Mouse (Mus musculus): ENCODE measurements at regions not wholly inside any gene's neighbourhood (a gene's known extent, or its start where the extent isn't known, plus 50 kb on each side); places are given as distances from the start of the nearest gene placed in this dataset.

DNA sequence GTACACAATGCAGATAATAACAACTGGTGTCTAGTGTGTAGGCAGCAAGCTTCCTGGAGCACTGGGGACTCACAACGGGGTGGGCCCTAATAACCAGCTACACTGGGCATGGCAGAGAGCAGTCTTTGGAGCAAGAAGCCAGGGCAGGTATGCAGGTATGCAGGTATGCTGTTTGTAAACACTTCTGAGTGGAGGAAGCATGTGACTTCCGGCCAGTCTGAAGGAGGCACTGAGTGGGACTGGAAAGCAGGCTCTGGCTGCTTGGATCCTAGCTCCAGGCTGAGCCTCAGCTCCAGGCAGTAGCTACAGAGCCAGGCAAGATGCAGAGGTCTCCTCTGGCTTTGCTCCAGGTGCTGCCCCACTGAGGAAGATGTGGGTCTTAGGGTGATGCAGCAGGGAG lies 129.9 kb downstream of the 2410131K14Rik start:
- H3K4me1 ChIP-seq (ENCODE audit: control insufficient read depth in 1 of 2, insufficient read depth in 2 of 2, low read length in 2 of 2) = 0 out of 4 replicates have a peak, but pooled peaks cover 0 to 3% of the 10 kb centered on the region in 2 experiments
- TF ChIP-seq POLR2A (IDR thresholded peaks at IDR 0.05; ENCODE audit: control insufficient read depth in 1 of 2, insufficient read depth in 1 of 2, low read depth in 1 of 2, low read length in 2 of 2, poor library complexity in 1 of 2) (no peak), POLR2AphosphoS5 (IDR thresholded peaks at IDR 0.05; ENCODE audit: borderline replicate concordance, low read depth, low read length) (no peak), MYC (IDR thresholded peaks at IDR 0.05; ENCODE audit: low read depth, low read length) (no peak), ZNF384 (IDR thresholded peaks at IDR 0.05; ENCODE audit: low read depth, low read length) (no peak), MAZ (IDR thresholded peaks at IDR 0.05; ENCODE audit: low read depth, low read length) (no peak)
- no peaks in the 10 kb centered on the region for H3K27me3 ChIP-seq (ENCODE audit: control insufficient read depth in 1 of 2, insufficient read depth in 2 of 2, low read length in 2 of 2)
- H3K9ac ChIP-seq (ENCODE audit: control insufficient read depth, low read depth, low read length, poor library complexity, severe bottlenecking) = no peak overlapping the region
- H3K27ac ChIP-seq (ENCODE audit: control insufficient read depth, low read depth, low read length) = no peak overlapping the region
- no peak for DNase-seq (ENCODE audit: low read depth, low spot score)
- H3K79me2 ChIP-seq (ENCODE audit: control insufficient read depth, insufficient read depth, low read length, poor library complexity) = no peaks in the 10 kb centered on the region
- H3K4me3 ChIP-seq (ENCODE audit: control insufficient read depth in 1 of 2, insufficient read depth in 1 of 2, low read depth in 2 of 2, low read length in 2 of 2) = no peak overlapping the region
- H3K9me3 ChIP-seq (replicated peaks; ENCODE audit: insufficient read depth, low read length) = no peaks in the 10 kb centered on the region
- H3K36me3 ChIP-seq (ENCODE audit: control insufficient read depth in 1 of 2, insufficient read depth in 2 of 2, low read length in 2 of 2) = no peaks in the 10 kb centered on the region

DNA sequence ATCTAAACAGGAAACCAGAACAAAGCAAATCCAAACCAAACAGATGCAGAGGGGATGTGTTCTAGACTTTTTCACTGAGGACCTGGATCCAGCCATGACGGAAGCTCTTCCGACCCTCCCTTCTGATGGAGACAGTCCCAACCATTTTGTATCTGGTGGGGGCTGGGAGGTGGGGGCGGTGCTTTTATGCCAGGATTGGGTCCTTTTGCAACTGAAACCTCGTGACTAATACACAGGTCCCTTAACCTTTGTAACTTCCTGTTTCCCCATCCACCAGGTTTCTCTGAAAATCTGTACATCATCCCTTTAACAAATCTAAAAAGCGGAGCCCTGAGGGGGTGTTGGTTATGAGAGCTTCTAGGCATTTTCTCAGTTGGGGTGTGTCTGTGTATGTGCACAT lies 130.9 kb downstream of the 2410131K14Rik start:
- Histone ChIP-seq H3K9ac (ENCODE audit: control insufficient read depth, low read depth, low read length, poor library complexity, severe bottlenecking) (no peak overlapping the region), H3K79me2 (ENCODE audit: control insufficient read depth, insufficient read depth, low read length, poor library complexity) (no peaks in the 10 kb centered on the region), H3K4me1 (ENCODE audit: control insufficient read depth in 1 of 2, insufficient read depth in 2 of 2, low read length in 2 of 2) (0 out of 4 replicates have a peak, but pooled peaks cover 0 to 3% of the 10 kb centered on the region in 2 experiments), H3K27ac (ENCODE audit: control insufficient read depth, low read depth, low read length) (no peak overlapping the region), H3K27me3 (ENCODE audit: control insufficient read depth in 1 of 2, insufficient read depth in 2 of 2, low read length in 2 of 2) (no peaks in the 10 kb centered on the region), H3K9me3 (replicated peaks; ENCODE audit: insufficient read depth, low read length) (no peaks in the 10 kb centered on the region), H3K36me3 (ENCODE audit: control insufficient read depth in 1 of 2, insufficient read depth in 2 of 2, low read length in 2 of 2) (no peaks in the 10 kb centered on the region), H3K4me3 (ENCODE audit: control insufficient read depth in 1 of 2, insufficient read depth in 1 of 2, low read depth in 2 of 2, low read length in 2 of 2) (no peak overlapping the region)
- TF ChIP-seq ZNF384 (IDR thresholded peaks at IDR 0.05; ENCODE audit: low read depth, low read length) (no peak), E2F4 (IDR thresholded peaks at IDR 0.05; ENCODE audit: borderline replicate concordance, low read depth, low read length) (no peak), GABPA (IDR thresholded peaks at IDR 0.05; ENCODE audit: low read depth, low read length) (no peak), TAL1 (IDR thresholded peaks at IDR 0.05; ENCODE audit: low read length) (no peak), CTCF (IDR thresholded peaks at IDR 0.05 in 2 of 3, conservative IDR thresholded peaks at IDR 0.05 in 1 of 3; ENCODE audit: control insufficient read depth in 1 of 3, insufficient read depth in 1 of 3, low read depth in 2 of 3, low read length in 3 of 3, poor library complexity in 1 of 3, severe bottlenecking in 1 of 3) (no peak), MAX (IDR thresholded peaks at IDR 0.05; ENCODE audit: low read length) (no peak), USF1 (IDR thresholded peaks at IDR 0.05; ENCODE audit: low read depth, low read length) (no peak)
- DNase-seq (ENCODE audit: low read depth, low spot score) = no peak

DNA sequence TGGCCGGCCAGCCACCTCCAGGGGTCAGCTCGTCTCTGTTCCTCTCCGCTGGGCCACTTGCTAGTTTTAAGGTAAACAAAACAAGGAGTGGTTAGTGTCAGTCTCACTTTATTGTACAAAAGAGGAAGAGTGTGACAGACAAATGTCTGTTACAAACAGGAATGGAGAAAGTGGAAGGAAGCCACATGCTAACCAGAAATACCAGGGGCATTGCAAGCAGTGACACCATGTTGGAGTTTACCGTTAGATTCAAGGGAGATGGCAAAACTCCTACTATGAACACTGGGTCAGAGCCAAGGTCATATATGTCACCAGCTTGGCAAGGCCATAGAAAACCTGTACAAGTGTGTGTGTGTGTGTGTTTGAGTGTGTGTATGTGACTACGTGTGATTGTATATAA lies 131.5 kb downstream of the 2410131K14Rik start:
- no peak overlapping the region for H3K27ac ChIP-seq (ENCODE audit: control insufficient read depth, low read depth, low read length)
- H3K9ac ChIP-seq (ENCODE audit: control insufficient read depth, low read depth, low read length, poor library complexity, severe bottlenecking) = no peak overlapping the region
- H3K36me3 ChIP-seq (ENCODE audit: control insufficient read depth in 1 of 2, insufficient read depth in 2 of 2, low read length in 2 of 2) = no peaks in the 10 kb centered on the region
- no peaks in the 10 kb centered on the region for H3K79me2 ChIP-seq (ENCODE audit: control insufficient read depth, insufficient read depth, low read length, poor library complexity)
- 0 out of 4 replicates have a peak, but pooled peaks cover 0 to 3% of the 10 kb centered on the region in 2 experiments for H3K4me1 ChIP-seq (ENCODE audit: control insufficient read depth in 1 of 2, insufficient read depth in 2 of 2, low read length in 2 of 2)
- TF ChIP-seq GATA1 (IDR thresholded peaks at IDR 0.05; ENCODE audit: low read depth, low read length) = no peak
- TF ChIP-seq SIN3A (IDR thresholded peaks at IDR 0.05; ENCODE audit: low read length) = no peak
- no peak for TF ChIP-seq USF1 (IDR thresholded peaks at IDR 0.05; ENCODE audit: low read depth, low read length)
- no peak for TF ChIP-seq TBP (IDR thresholded peaks at IDR 0.05; ENCODE audit: low read depth, low read length)
- no peak for TF ChIP-seq MEF2A (IDR thresholded peaks at IDR 0.05; ENCODE audit: extremely low read depth, insufficient replicate concordance, low read depth, low read length, poor library complexity, severe bottlenecking)
- TF ChIP-seq POLR2A (IDR thresholded peaks at IDR 0.05; ENCODE audit: control insufficient read depth in 1 of 2, insufficient read depth in 1 of 2, low read depth in 1 of 2, low read length in 2 of 2, poor library complexity in 1 of 2) = no peak
- TF ChIP-seq RAD21 (IDR thresholded peaks at IDR 0.05; ENCODE audit: low read depth, low read length) = no peak
- no peaks in the 10 kb centered on the region for H3K9me3 ChIP-seq (replicated peaks; ENCODE audit: insufficient read depth, low read length)
- DNase-seq (ENCODE audit: low read depth, low spot score) = no peak
- H3K4me3 ChIP-seq (ENCODE audit: control insufficient read depth in 1 of 2, insufficient read depth in 1 of 2, low read depth in 2 of 2, low read length in 2 of 2) = no peak overlapping the region
- H3K27me3 ChIP-seq (ENCODE audit: control insufficient read depth in 1 of 2, insufficient read depth in 2 of 2, low read length in 2 of 2) = no peaks in the 10 kb centered on the region
